Mouse (Mus musculus) CH12.LX (cell line): ENCODE results near the gene Fam13c.

Source experiments
- BHLHE40 ChIP-seq: IDR thresholded peaks from 2 replicates; pipeline ENCODE4 v1.6.1; 2011; ENCODE audit warnings: mild to moderate bottlenecking, low read depth, low read length, improper control_type of control experiment
- CTCF ChIP-seq, 2 experiments: IDR thresholded peaks in 1 of 2; conservative IDR thresholded peaks in 1 of 2; 2 replicates each; pipeline ENCODE4 v1.5.1; 2011 to 2012; ENCODE audit warnings: low read depth in 2 of 2, low read length in 2 of 2, improper control_type of control experiment in 1 of 2, inconsistent platforms in 1 of 2, mild to moderate bottlenecking in 1 of 2, moderate library complexity in 1 of 2
- E2F4 ChIP-seq: IDR thresholded peaks from 2 replicates; pipeline ENCODE4 v1.6.1; 2011; ENCODE audit warnings: low read depth, low read length, improper control_type of control experiment; ENCODE audit not compliant: insufficient replicate concordance
- ELF1 ChIP-seq: IDR thresholded peaks from 2 replicates; pipeline ENCODE4 v1.6.1; 2014; ENCODE audit warnings: low read depth, mild to moderate bottlenecking, inconsistent platforms, low read length, improper control_type of control experiment
- EP300 ChIP-seq: IDR thresholded peaks from 2 replicates; pipeline ENCODE4 v1.6.1; 2011; ENCODE audit warnings: low read length, improper control_type of control experiment
- ETS1 ChIP-seq: conservative IDR thresholded peaks from 2 replicates; pipeline ENCODE4 v1.6.1; 2012; ENCODE audit warnings: low read depth, mild to moderate bottlenecking, inconsistent platforms, low read length, improper control_type of control experiment, moderate library complexity
- GABPA ChIP-seq: IDR thresholded peaks from 2 replicates; pipeline ENCODE4 v1.6.1; 2012; ENCODE audit warnings: low read depth, low read length, improper control_type of control experiment, inconsistent platforms; ENCODE audit not compliant: insufficient replicate concordance
- HCFC1 ChIP-seq: IDR thresholded peaks from 2 replicates; pipeline ENCODE4 v1.6.1; 2012; ENCODE audit warnings: low read depth, mild to moderate bottlenecking, inconsistent platforms, low read length, improper control_type of control experiment
- MAX ChIP-seq: IDR thresholded peaks from 2 replicates; pipeline ENCODE4 v1.6.1; 2011; ENCODE audit warnings: low read length, improper control_type of control experiment
- MAZ ChIP-seq: IDR thresholded peaks from 2 replicates; pipeline ENCODE4 v1.6.1; 2012; ENCODE audit warnings: low read depth, mild to moderate bottlenecking, inconsistent platforms, low read length, improper control_type of control experiment, moderate library complexity
- MXI1 ChIP-seq: IDR thresholded peaks from 2 replicates; pipeline ENCODE4 v1.6.1; 2011; ENCODE audit warnings: mild to moderate bottlenecking, low read depth, low read length, improper control_type of control experiment
- NELFE ChIP-seq: IDR thresholded peaks from 2 replicates; pipeline ENCODE4 v1.6.1; 2011; ENCODE audit warnings: low read depth, low read length, improper control_type of control experiment
- POLR2A ChIP-seq: IDR thresholded peaks from 2 replicates; pipeline ENCODE4 v1.6.1; 2011; ENCODE audit warnings: low read depth, mild to moderate bottlenecking, improper control_type of control experiment, low read length
- ZC3H11A ChIP-seq: IDR thresholded peaks from 2 replicates; pipeline ENCODE4 v1.6.1; 2012; ENCODE audit warnings: low read depth, mild to moderate bottlenecking, inconsistent platforms, low read length, improper control_type of control experiment

- TF ChIP-seq CTCF (conservative IDR thresholded peaks at IDR 0.05 in 1 of 2, IDR thresholded peaks at IDR 0.05 in 1 of 2; ENCODE audit: low read depth in 2 of 2, low read length in 2 of 2), result no peak
- no peak for TF ChIP-seq MXI1
- TF ChIP-seq POLR2A, result no peak
- TF ChIP-seq GABPA, result no peak
- no peak for TF ChIP-seq ZC3H11A
- no peak for TF ChIP-seq HCFC1
- TF ChIP-seq EP300, result no peak
- no peak for TF ChIP-seq MAZ
- no peak for TF ChIP-seq NELFE
- no peak for TF ChIP-seq ELF1
- TF ChIP-seq ETS1, result no peak
- TF ChIP-seq BHLHE40, result no peak
- TF ChIP-seq E2F4, result no peak
- no peak for TF ChIP-seq MAX
These were observed 37.5 kb downstream of the Fam13c start for GRCm38 (mm10) chr10:70477741-70478145.
